Mouse (Mus musculus): ENCODE measurements around the gene H3f3b. TPM values are rescaled to one million over a fixed set of nuclear protein-coding genes. Genes with fewer than 3 reads are reported as not detected.
A peak's percentile ranks its signal among the peaks of the same experiment; 100 is the strongest.

The H3f3b gene
- total RNA-seq (2021): 100 to 1,000 TPM in 1 of 2 experiments, 10 to 100 TPM in 1; 98.0 to 107 TPM
- long read RNA-seq, experiment 1, transcript H3f3b-201 (4 exons, 1,993 nt): major isoform, 164 of 186 reads
- long read RNA-seq, experiment 1, partial matches to known transcripts: 1 of 186 reads
- long read RNA-seq, experiment 1, other reads (novel, unspliced or antisense): 18 of 186 reads
- long read RNA-seq, experiment 2, transcript H3f3b-201 (4 exons, 1,993 nt): major isoform, 74 of 94 reads
- long read RNA-seq, experiment 2, partial matches to known transcripts: 0 of 94 reads
- long read RNA-seq, experiment 2, other reads (novel, unspliced or antisense): 18 of 94 reads

DNA sequence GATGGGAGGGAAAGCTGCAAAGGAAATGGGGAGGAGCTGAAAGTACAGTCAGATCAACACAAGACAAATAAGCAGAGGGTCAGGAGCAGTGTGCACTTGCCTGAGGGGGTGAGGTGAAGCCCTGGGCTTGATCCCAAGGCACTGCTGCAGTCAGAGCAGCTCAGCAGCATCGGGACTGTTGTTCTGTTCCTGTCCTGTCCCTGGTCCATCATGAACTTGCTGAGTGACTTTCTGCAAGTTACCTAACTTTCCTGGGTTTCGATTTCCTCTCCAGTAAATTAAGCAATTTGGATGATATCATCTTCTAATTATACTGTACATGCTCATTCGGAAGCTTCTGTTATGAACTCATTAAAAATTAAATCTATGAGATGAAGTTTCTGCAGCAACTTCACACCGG lies at the start of gene H3f3b:
TSS of gene H3f3b (minus strand) at position 207 of the 400 bp plus-strand sequence.
- no peak for DNase-seq

DNA sequence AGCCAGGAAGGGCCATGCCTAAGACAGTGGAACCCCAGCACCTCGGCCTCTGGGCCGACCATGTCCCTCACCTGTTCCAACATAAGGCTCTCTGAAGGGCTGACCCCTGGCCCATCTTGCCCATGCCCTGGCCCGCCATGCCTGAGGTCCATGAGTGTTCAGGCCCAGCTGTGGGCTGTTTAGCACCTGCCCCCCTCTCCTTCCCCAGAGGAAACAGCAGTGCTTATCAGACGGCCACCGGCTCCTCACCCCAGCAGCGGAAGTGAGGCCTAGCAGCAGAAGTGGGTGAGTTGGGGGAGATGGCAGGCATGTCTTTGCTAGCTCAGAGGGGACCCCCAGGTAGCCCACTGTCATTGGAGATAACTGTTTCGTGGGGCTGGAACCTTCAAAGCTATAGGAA lies 49.1 kb upstream of the H3f3b start:
- DNase-seq: no peak

GRCm38 (mm10) chr11:116076266-116076540 lies 48.4 kb upstream of the H3f3b start:
- DNase-seq: no peak

DNA sequence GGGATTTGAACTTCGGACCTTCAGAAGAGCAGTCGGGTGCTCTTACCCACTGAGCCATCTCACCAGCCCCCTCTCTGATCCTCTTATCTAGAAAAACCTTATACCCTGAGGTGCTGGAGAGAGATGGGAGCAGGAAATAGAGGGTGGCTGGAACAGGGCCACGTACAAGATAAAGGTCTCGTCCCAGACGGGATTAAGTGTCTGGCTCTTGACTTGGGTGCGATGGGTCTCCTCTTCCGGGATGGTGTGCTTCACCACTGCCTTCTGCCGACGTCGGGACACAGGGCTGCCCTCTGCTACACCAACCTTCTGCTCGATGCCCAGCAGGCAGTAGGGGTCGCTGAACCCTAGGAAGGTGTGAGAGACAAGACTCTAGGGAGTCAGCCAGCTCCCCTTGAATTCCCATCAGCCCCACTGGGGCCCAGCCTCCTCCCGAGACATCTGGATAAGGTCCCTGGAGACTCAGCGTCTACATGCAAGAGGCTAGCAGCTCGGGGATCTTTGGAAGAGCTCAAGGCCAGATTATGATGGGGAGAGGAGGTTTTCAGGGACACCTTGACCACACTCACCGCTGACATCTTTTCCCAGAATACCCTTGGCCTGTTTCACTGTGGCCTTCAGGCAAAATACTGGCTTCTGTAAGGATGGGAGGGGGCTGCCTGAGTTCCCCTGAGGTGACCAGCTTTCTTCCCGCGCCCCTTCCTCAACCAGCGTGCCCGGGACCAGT lies 47.9 kb upstream of the H3f3b start:
- DNase-seq: no peak

GRCm38 (mm10) chr11:116074436-116074991 lies 46.8 kb upstream of the H3f3b start:
- no peak for DNase-seq

- no peak for DNase-seq
Measured at GRCm38 (mm10) chr11:116072608-116073007, 44.8 kb upstream of the H3f3b start.

DNA sequence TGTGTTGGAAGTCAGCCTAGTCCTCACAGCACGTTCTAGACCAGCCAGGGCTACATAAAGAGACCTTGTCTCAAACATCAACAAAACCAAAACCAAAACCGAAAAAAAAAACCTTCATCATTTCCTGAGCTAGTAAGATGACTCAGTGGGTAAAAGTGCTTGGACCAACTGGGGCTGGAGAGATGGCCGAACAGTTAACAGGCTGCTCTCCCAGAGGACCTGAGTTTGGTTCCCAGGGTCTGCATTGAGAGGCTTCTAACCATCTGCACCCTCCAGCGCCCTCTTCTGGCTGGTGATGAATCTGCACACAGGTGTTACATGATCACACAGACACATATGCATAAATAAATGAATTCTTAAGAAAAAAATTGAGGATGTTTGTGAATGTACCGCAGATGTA lies 43.7 kb upstream of the H3f3b start:
- no peak for DNase-seq

DNA sequence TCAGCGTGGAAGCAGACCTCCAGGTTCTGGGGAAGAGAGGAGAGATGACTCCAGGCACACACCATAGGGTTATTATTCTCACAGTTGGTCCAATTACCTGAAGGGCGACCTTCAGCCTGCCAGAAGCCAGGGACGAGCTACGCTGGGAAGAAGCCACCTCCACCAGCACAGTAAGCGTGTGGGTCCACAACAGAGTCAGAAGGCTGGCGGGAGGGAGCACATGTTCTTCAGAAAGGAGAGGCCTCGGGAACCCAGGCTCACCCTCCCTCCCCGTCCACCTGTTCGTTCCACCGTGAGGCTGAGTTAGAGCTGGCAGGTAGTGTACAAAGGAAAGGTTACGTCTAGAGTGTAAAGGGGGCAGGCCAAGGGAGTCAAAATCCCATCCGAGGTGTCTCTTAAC lies 37.6 kb upstream of the H3f3b start:
- no peak for DNase-seq

DNA sequence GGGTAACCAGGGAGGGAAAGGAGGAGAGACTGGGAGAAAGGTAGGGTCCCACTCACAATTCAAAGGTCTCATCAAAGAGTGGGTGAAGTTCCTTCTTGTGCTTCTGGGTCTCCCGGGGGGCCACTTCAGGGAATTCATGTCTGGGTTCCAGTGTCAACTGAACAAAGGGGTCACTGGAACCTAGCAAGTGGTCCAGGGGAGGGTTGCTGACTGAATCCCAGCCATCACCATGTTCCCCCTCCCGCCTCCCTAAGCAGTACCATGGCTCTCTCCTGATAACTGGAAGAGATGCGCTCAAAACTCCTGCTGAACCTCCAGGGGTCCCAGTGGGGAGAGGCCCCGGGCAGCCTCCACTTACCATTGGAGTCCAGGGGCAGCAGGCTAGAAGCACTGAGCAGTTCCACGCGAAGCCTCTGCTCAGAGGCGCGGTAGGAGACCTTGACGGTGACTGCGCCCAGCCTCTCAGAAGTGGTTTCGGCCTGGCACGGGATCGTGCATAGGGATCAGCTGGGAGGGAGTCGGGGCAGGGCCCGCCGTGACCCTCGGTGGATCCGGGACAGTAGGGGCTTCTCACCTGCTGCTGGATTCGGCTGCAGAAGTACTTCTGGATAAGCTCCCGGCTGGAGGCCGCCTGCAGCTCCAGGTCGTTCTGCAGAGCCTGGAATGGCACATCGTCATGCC lies 36.6 kb upstream of the H3f3b start:
- no peak for DNase-seq

DNA sequence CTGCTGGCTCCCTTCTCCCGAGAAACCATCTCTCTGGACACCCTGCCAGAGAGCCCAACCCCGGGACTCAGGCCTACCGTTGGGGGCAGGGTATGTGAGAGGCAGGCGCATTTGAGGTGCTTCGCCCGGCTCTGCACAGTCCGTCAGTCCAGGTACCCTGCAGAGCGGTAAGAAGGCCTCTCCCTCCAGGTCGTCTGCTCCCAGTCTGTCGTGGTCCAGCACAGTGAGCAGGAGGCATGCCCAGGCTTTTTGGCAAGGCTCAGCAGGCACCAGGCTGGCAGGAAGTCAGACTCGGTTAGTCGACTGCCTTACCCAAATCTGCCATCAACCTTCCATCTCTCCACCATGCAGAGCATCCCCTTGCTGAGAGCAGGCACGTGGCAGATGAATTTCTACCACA lies 35.8 kb upstream of the H3f3b start:
- peak in 1 of 2 experiments; percentile 32 for DNase-seq

DNA sequence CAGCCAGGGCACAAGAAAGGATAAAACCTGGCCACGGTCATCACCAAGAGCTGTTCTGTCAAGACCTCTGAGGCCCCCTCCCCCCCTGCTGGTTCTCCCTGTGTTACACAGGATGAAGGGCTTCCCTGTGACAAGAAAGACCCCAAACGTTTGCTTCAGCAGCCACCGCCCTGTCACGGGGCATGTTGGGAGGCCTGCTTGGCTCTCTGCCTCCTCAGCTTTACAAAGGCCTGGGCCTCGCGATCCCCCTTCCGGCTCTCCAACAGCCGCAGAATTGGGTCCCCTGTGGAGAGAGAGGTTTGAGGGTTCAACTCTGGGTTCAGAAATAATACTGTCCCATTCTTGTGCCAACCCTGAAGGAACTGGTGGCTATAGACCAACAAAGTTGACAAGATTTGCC lies 34.8 kb upstream of the H3f3b start:
- no peak for DNase-seq

DNA sequence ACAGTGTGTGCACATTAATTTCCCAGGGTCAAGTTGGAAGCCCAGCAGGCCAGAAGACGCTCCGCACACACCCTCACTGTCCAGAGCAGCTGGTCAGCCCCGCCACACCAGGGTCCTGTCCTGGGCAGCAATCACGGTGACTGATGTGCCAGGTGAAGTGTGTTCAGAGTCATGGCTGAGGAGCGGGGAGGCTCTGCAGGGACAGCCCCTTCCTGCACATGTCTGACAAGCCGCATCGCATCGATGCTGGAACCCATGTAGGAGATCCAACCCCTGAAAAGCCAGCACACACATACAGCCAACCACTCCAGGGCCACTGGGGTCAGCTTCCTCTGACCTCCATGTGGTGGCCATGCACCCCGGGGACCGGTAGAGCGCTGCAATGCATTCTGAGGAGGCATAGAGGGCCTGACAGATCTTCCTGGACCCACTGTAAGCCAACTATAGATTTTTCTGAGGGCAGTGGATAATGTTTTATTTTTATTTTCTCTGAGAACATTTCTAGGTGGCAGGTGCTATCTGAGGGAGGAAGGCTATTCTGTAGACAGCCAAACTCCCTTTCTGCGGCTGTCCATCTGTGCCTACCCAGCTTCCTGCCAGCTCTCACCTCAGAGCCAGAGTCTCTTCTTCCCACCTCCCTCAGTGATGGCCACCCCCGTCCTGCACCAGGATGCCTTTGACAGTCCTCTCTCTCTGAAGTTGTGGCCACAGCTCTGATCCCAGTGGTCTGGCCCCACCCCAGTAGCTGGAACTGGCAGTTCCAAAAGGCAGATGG lies 34.1 kb upstream of the H3f3b start:
- no peak for DNase-seq

DNA sequence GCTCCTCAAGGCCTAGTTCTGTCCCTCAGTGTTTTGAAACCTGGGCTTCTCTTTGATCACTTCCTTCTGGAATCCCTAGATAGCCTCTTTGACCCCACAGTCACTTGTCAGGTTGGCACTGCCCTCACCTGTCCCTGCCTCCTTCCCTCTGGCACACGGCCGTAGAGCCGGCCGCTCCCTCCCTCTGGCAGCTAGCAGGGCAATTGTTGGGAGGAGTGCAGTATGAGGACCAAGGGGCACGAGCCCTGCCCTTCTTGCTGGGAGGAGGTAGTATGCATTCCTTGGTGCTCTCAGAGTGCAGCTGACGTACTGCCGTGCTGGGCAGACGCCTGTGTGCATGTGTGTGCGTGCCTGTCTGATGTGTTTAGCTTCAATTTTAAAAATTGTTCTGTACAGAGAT lies 32.8 kb upstream of the H3f3b start:
- DNase-seq: no peak

DNA sequence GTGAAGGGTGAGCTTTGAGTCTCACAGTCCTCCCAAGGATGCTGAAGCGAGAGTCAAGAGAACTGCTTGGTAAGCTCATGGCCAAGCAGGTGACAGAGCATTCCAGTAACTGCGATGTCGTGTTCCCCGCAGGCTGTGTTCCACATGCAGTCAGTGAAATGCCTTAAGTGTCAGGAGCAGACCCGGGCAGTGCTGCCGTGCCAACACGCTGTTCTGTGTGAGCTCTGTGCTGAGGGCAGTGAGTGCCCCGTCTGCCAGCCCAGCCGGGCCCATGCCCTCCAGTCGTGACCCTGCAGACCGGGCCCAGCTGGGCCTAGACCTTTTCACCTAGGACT lies 31.9 kb upstream of the H3f3b start:
- DNase-seq: no peak

DNA sequence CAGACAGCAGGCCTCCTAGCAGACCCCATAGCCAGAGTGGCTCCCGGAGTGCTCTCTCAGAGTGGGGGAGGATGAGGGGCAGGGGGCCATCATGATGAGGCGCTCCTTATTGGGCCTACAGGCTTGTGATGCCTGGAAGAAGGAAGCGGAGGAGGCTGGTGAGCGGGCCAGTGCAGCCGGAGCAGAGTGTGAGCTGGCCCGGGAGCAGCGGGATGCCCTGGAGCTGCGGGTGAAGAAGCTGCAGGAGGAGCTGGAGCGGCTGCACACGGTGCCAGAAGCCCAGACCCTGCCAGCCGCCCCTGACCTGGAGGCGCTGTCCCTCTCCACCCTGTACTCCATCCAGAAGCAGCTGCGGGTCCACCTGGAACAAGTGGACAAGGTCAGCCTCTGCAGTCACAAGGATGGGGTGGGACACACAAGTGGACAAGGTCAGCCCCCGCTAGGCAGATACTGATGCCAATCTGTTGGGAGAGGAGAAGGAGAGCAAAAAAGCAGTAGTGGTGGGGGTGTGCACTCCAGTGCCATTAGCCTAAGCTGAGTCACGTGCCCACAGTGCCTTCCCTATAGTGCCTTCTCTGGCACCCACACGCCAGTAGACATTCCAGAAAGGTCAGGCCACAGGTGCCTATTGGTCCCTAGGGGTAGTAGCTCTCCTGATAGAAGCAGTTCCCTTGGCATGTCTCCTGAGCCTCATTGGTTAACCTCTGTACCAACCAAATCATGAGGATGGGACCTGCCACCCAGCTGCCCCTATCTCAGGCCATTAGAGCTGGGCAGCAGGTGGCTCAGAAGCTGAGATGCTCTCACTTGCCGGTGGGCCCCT lies 31.3 kb upstream of the H3f3b start:
- DNase-seq: no peak

DNA sequence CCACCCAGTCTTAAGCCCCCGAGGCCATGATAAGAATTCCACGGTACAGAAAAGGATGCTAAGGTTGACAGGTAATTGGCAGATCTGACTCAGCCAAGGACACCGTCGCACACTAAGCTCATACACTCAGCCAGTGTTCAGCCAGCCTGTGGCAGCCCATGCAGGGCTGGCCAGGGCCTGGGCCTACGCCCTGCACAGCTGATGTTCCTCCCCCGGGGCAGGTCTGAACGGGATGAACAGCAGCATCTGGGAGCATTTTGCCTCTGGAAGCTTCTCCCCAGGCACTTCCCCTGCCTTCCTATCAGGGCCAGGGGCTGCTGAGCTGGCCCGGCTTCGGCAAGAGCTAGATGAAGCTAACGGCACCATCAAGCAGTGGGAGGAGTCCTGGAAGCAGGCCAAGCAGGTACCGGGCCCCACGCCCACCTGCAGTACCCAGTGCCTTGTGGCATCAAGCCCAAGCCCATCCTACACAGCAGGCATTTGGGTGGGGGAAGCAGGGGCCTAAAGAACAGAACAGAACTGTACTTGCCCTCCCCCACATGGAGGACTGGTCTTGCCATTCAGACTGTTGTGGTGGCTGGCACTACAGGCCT lies 30.4 kb upstream of the H3f3b start:
- DNase-seq: no peak

DNA sequence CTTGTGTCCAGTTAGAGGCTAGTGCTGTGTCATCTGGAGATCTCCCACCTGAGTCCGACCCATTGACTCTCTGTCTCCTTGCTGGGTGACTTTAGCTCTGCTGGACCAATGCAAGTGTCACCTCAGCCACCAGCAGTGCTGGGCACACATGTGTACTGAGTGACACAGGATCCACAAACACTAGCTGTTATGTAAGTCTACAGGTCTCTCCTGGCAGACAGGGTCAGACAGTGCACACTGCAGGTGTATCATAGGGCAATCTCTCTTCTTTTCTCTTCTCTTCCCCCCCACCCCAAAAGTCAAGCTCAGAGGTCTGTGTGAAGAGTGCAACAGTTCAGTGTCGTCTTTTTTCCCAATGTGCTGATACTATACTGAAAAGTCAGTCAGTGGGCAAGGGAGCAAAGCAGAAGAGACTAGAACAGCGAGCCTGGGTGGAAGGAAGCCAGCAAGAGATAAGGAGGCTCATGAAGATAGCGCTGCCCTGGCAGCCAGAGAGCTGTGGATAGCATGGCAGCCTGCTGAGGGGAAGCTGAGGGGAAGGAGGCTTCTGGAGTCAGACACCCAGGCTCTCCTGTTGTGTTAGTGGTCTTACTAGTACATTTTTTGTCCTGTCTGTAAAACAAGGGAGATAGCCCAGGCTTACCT lies 29.6 kb upstream of the H3f3b start:
- DNase-seq: peak; percentile 36 to 41

GRCm38 (mm10) chr11:116055873-116056272 lies 28.1 kb upstream of the H3f3b start:
- no peak for DNase-seq

DNA sequence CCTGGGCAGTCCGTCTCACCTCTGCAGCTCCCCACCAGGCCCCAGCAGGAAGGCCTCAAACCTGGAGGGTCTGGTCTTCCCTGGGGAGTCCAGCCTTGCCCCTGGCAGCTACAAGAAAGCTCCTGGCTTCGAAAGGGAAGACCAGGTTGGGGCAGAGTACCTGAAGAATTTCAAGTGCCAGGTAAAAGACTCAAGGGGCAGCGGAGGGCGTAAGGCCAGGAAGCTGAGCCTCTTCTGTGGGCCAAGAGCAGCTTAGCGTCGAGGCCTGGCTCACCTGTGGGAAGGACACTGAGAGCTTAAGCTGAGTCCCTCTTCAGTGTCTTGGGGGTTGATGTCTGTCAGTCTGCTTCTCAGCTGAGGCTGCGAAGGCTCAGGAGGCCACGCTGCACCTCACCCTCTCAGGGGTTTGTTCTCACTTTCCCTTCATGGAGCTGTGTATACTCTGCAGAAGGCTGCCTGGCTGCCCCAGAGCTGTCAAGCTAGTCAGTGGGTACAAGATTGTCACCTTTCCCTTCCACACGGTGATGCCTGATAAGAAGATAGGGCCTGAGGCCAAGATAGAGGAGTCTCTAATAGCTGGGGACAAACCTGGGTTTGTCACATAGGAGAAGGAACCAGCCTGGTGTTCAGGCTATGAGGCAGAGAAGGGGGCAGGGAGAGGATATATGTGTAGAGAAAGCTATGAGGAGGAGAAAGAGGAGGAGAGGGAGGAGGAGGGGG lies 25.9 kb upstream of the H3f3b start:
- DNase-seq: no peak

DNA sequence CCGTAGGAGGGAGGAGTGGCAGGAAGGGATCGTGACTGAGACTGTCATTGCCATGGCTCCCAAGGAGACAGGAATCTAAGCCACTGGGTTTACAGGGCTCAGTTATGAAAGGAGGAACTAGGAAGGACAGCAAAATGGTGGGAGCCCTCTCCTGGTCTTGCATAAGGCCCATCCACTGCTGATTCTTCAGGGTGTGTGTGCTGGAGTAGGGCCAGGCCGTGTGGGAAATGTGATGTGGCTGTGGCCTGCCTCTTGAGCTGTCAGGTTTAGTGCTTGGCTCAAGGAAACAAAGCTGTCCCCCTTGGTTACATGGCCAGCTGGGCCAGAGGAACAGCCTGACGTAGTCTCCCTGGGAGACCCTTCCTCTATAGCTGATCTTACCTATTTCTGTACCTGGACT lies 22.4 kb upstream of the H3f3b start:
- DNase-seq: no peak

All from heart, adult 18-20 months (tissue).